In the genomic region with DNA sequence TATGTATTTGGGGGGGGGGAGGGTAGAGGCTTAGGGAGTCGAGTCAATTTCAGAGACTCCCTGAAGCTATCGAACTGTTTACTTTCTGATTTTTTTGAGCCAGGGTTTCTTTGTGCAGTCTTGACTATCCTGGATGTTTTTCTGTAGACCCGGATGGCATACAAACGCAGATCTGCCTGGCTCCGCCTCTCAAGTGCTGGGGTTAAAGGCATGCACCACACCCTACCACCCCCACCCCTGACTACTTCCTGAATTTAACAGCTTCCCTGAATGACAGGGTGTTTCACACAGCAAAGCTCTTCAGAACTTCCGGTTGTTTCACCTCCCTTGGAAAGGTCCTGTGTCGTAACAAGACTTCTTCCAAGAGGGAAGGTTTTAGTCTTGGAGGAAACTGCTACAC, we compare ENCODE assay signal across 9 mouse cellular contexts. TPM values are rescaled to one million over a fixed set of nuclear protein-coding genes. Genes with fewer than 3 reads are reported as not detected.
DNase-seq lines count a peak whose midpoint lies in the region; ATAC-seq lines count a peak whose summit lies in the region.
"Had no signal": no experiment of that assay in that cellular context is flagged by ENCODE, and none has a peak within 500 bp of the region (broad histone marks: within the 10 kb centered on the region; RNA-seq: fewer than 3 reads in every experiment).

No protein-coding gene starts in this region.

- no peaks in the 10 kb centered on the region for H3K9me3 ChIP-seq in intestine, embryonic 15.5 days
- H3K9me3 ChIP-seq: hindbrain, embryonic 13.5 days had no signal

- peak; percentile 78 for ATAC-seq in intestine, embryonic 15.5 days
- peak; percentile 100 for ATAC-seq in megakaryocyte, adult 5-6 weeks (ENCODE audit: poor library complexity, severe bottlenecking)

- H3K36me3 ChIP-seq in intestine, embryonic 15.5 days, result no peaks in the 10 kb centered on the region
- H3K36me3 ChIP-seq: hindbrain, embryonic 13.5 days had no signal

- no peak overlapping the region for H3K27ac ChIP-seq in intestine, embryonic 15.5 days
- H3K27ac ChIP-seq: hindbrain, embryonic 13.5 days had no signal

- H3K9ac ChIP-seq in intestine, embryonic 15.5 days, result no peak overlapping the region
- H3K9ac ChIP-seq: hindbrain, embryonic 13.5 days had no signal

- peak; percentile 28 to 44 for DNase-seq in spleen, adult 18-20 months
- DNase-seq in spleen, adult 12 weeks (ENCODE audit: low spot score), result no peak
- peak; percentile 62 for DNase-seq in thymus, postnatal 4 days
- no peak for DNase-seq in yolk sac, embryonic 10.5 days (ENCODE audit: low spot score)
- DNase-seq in left cerebral cortex, adult 18-20 months (ENCODE audit: low spot score in 2 of 2), result no peak
- DNase-seq in ovary, postnatal 36 days (ENCODE audit: low spot score), result no peak

- 0 out of 2 replicates have a peak overlapping the region, but pooled peaks have one; percentile 6 for H3K4me2 ChIP-seq in intestine, embryonic 15.5 days (replicated peaks)
- H3K4me2 ChIP-seq: hindbrain, embryonic 13.5 days had no signal

- WGBS in intestine, embryonic 15.5 days, result 53% methylated on average over 7 of the region's 7 CpGs

- no peaks in the 10 kb centered on the region for H3K4me1 ChIP-seq in intestine, embryonic 15.5 days (replicated peaks)
- H3K4me1 ChIP-seq: hindbrain, embryonic 13.5 days had no signal

- no peak overlapping the region for H3K4me3 ChIP-seq in intestine, embryonic 15.5 days (replicated peaks)
- H3K4me3 ChIP-seq: hindbrain, embryonic 13.5 days had no signal

- no peaks in the 10 kb centered on the region for H3K27me3 ChIP-seq in intestine, embryonic 15.5 days (replicated peaks)
- H3K27me3 ChIP-seq: hindbrain, embryonic 13.5 days had no signal

RNA-seq across cellular contexts. Expression of a gene that starts 22.2 kb away (rescaled TPM):
- polyA plus RNA-seq in intestine, embryonic 15.5 days (2015; fragmentation: Nextera tagmentation; extraction: Ambion mirVana), result 15.4 and 16.4 TPM in 2 replicates
- 24.4 and 28.7 TPM in 2 replicates for total RNA-seq in megakaryocyte, adult 5-6 weeks (2015)
- 51.5 and 56.4 TPM in 2 replicates for total RNA-seq in megakaryocyte, adult 5-6 weeks (2017)
- total RNA-seq in left cerebral cortex, adult 18-20 months (2021), result 10 to 100 TPM; 16.2 to 16.8 TPM

RNA-seq across cellular contexts. Expression of a gene that starts 25.7 kb away (rescaled TPM):
- 8.2 and 9.1 TPM in 2 replicates for polyA plus RNA-seq in intestine, embryonic 15.5 days (2015; fragmentation: Nextera tagmentation; extraction: Ambion mirVana)
- total RNA-seq in megakaryocyte, adult 5-6 weeks (2015), result 66.9 and 68.7 TPM in 2 replicates
- 16.4 and 20.0 TPM in 2 replicates for total RNA-seq in megakaryocyte, adult 5-6 weeks (2017)
- 10 to 100 TPM; 44.0 to 45.8 TPM for total RNA-seq in left cerebral cortex, adult 18-20 months (2021)

Comparison
In these comparisons a context has a peak if more than half of its experiments do, and no peak if none do; other contexts are left out.
1. DNase-seq: peak in spleen, adult 18-20 months (2 of 2) and thymus, postnatal 4 days (single experiment); none in spleen, adult 12 weeks (single experiment), yolk sac, embryonic 10.5 days (single experiment), left cerebral cortex, adult 18-20 months (0 of 2) and ovary, postnatal 36 days (single experiment).